Mouse (Mus musculus): ENCODE data around the gene Traf3. TPM values are rescaled to one million over a fixed set of nuclear protein-coding genes. Genes with fewer than 3 reads are reported as not detected.

The Traf3 gene
- total RNA-seq, 2 experiments from 2014 or later: 31.4 to 36.9 TPM

GRCm38 (mm10) chr12:111193331-111193730 is 27.2 kb downstream of the Traf3 start:
- no peak for DNase-seq (ENCODE audit: low spot score in 2 of 2)

GRCm38 (mm10) chr12:111196548-111196947 is 30.4 kb downstream of the Traf3 start:
- DNase-seq (ENCODE audit: low spot score in 2 of 2): no peak

GRCm38 (mm10) chr12:111203076-111203475 is 36.9 kb downstream of the Traf3 start:
- DNase-seq (ENCODE audit: low spot score in 2 of 2): no peak

- DNase-seq (ENCODE audit: low spot score in 2 of 2): no peak
Measured at GRCm38 (mm10) chr12:111203945-111204344, 37.8 kb downstream of the Traf3 start.

- no peak for DNase-seq (ENCODE audit: low spot score in 2 of 2)
Measured at GRCm38 (mm10) chr12:111207641-111208040, 41.5 kb downstream of the Traf3 start.

- no peak for DNase-seq (ENCODE audit: low spot score in 2 of 2)
Measured at GRCm38 (mm10) chr12:111211729-111212128, 45.6 kb downstream of the Traf3 start.

GRCm38 (mm10) chr12:111218867-111219266 is 52.7 kb downstream of the Traf3 start:
- no peak for DNase-seq (ENCODE audit: low spot score in 2 of 2)

- no peak for DNase-seq (ENCODE audit: low spot score in 2 of 2)
Measured at GRCm38 (mm10) chr12:111225197-111225780, 59.1 kb downstream of the Traf3 start.

- DNase-seq (ENCODE audit: low spot score in 2 of 2): no peak
Measured at GRCm38 (mm10) chr12:111227410-111227809, 61.2 kb downstream of the Traf3 start.

GRCm38 (mm10) chr12:111228488-111228887 is 62.3 kb downstream of the Traf3 start:
- DNase-seq (ENCODE audit: low spot score in 2 of 2): no peak

- no peak for DNase-seq (ENCODE audit: low spot score in 2 of 2)
Measured at GRCm38 (mm10) chr12:111230793-111231192, 64.6 kb downstream of the Traf3 start.

- no peak for DNase-seq (ENCODE audit: low spot score in 2 of 2)
Measured at GRCm38 (mm10) chr12:111233798-111234197, 67.6 kb downstream of the Traf3 start.

- no peak for DNase-seq (ENCODE audit: low spot score in 2 of 2)
Measured at GRCm38 (mm10) chr12:111234383-111234782, 68.2 kb downstream of the Traf3 start.

- no peak for DNase-seq (ENCODE audit: low spot score in 2 of 2)
Measured at GRCm38 (mm10) chr12:111235631-111236030, 69.5 kb downstream of the Traf3 start.

- no peak for DNase-seq (ENCODE audit: low spot score in 2 of 2)
Measured at GRCm38 (mm10) chr12:111237611-111238188, 71.5 kb downstream of the Traf3 start.

GRCm38 (mm10) chr12:111238345-111238744 is 72.2 kb downstream of the Traf3 start:
- no peak for DNase-seq (ENCODE audit: low spot score in 2 of 2)

- DNase-seq (ENCODE audit: low spot score in 2 of 2): no peak
Measured at GRCm38 (mm10) chr12:111238778-111239177, 72.6 kb downstream of the Traf3 start.

GRCm38 (mm10) chr12:111239930-111240329 is 73.8 kb downstream of the Traf3 start:
- DNase-seq (ENCODE audit: low spot score in 2 of 2): no peak

- no peak for DNase-seq (ENCODE audit: low spot score in 2 of 2)
Measured at GRCm38 (mm10) chr12:111241916-111242315, 75.7 kb downstream of the Traf3 start.

- no peak for DNase-seq (ENCODE audit: low spot score in 2 of 2)
Measured at GRCm38 (mm10) chr12:111242346-111242745, 76.2 kb downstream of the Traf3 start.

GRCm38 (mm10) chr12:111243733-111244132 is 77.6 kb downstream of the Traf3 start:
- DNase-seq (ENCODE audit: low spot score in 2 of 2): no peak

GRCm38 (mm10) chr12:111245070-111245469 is 78.9 kb downstream of the Traf3 start:
- DNase-seq (ENCODE audit: low spot score in 2 of 2): no peak

- DNase-seq (ENCODE audit: low spot score in 2 of 2): no peak
Measured at GRCm38 (mm10) chr12:111246808-111247464, 80.8 kb downstream of the Traf3 start.

All from gastrocnemius, postnatal 4 days (tissue).